Mouse (Mus musculus): Measurements from ENCODE around the gene Pdzd7.
"Not testable (repeated sequence)": the region's sequence is repeated elsewhere in the genome, so short reads cannot be mapped to it uniquely, and the experiment has no call there.

The Pdzd7 gene

DNA sequence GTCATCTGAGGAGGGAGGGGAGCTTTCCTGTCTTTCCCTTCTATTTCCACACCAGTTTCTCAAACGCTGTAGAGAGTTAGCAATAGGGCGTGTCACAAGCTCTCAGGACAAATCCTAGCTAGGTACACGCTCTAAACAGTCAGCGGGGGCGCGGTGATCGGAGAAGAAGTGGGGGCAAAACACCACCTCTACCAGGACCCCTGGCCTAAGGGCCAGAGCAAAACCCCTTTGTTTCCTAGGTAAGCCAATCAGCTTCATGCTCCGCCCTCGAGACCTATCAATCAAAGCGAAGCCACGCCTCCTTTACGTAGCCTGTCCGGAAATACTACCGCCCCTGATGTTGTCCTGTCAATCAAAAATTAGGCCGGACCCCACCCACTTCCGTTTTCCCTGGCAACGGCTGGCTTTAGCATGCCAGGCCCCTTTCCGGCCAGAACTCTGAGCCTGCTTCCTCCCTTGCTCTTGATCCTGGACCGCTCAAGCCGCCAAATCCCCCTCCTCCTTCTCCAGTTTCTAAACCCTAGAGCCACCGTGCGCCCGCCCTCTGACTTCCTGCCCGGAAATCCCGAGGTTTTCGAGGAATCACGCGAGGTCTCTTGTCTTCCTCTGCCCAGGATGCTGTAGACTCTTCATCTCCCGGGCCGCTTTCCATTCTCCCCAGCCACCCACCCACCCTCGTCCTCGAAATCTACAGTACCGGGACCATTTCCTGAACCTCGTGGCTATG is 12.8 kb upstream of the Pdzd7 start:
- peak; percentile 95 for DNase-seq (ENCODE audit: low spot score)

DNA sequence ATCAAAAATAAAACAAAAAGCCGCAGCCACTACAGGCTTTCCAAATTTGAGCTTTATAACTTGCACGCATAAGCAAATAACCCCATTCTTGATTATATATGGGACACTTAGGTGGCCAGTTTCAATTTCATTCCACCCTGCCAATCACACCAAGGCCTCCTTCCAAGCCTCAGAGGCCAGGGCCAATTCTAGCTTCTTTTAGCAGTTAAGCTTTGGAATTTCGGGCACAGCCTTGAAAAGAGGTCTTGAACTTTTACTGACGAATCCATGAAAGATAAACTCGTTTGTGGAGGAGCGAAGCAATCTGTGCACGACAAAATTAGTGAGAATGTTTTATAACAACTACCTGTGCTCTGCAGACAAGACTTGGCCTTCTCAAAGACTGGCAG is 12.2 kb upstream of the Pdzd7 start:
- DNase-seq (ENCODE audit: low spot score): no peak

DNA sequence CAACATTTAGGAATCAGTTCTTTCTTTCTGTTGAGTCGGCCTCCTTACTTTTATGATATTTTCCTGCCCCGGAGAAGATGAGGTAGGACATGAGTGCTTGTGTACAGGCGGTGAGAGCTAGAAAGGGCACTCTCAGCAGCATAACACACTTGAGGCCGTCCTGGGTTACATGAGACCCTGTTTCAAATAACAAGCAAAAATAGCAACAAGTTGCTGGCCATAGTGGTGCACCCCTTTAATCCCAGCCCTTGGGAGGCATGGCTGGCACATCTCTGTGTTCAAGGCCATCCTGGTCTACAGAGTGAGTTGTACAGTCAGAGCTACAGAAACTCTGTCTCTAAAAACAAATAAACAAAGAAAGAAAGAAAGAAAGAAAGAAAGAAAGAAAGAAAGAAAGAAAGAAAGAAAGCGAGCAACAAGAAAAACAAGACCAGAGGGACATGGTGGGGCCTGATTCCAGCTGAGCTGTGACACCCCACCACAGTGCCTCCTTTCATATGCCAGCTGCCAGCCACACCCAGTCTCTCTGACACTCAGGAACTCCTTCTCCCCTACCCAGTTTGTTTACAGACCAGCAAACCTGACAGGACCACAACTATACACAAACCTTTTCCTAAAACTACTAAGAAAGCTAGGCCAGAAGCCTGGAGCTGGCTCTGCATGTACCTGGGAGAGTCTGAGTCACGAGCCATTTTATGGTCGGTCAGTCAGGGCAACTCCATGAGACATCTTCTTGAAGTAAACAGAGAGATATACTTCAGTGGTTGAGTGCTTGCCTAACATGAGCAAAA is 11.6 kb upstream of the Pdzd7 start:
- no peak for DNase-seq (ENCODE audit: low spot score)

DNA sequence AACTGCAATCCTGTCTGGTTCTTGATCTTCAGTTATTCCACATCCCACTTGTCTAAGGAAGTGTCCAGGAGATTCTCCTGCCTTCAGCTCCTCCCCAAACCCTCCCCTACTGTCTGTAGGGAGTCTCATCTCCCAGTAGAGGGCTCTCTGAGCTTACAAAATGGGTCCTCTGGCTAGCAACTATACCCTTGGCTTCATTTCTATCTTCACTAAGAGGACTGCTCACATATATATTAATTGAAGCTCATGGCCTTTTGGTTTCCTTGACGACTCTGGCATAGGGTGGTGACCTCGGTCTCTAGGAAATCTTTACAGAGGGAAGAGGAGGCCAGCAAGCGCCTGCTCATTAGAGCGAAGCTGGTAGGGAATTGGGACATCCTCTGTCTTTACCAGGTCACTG is 10.8 kb upstream of the Pdzd7 start:
- DNase-seq (ENCODE audit: low spot score): peak; percentile 47

DNA sequence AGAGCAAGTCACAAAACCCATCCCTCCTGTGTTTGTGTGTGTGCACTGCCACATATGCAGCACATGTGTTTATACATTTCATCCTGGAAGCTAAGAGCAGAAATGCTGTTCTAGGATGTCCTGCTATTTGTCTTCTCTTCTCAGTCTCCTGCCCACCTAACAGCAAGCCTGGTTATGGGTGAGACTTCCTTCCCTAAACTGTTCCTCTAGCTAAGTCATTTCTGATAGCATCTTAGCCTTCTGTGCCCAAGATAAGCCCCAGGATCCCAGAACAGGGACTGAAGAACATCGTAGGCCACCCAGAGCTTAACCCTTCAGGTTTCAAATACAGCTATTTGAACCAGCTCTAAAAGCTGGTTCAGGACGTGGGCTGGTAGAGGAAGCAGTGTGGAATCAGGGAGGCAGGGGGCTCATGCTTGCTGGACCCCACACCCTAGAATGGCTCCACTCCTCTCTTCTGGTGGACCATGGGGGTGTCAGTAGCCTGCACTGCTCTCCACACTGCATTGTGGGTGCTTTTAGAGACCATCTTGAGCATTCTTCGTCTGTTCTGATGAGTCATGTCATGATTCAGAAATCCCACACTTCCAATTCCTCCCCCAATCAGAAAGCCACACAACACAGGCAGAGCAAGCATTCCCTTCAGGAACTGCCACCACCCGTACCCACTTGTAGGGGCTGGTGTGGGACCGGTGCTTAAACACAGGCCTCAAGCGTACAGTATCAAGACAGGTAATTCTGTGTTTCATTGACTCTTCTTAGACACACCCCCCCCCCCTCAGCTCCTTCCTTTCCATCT is 9.6 kb upstream of the Pdzd7 start:
- DNase-seq (ENCODE audit: low spot score): no peak

DNA sequence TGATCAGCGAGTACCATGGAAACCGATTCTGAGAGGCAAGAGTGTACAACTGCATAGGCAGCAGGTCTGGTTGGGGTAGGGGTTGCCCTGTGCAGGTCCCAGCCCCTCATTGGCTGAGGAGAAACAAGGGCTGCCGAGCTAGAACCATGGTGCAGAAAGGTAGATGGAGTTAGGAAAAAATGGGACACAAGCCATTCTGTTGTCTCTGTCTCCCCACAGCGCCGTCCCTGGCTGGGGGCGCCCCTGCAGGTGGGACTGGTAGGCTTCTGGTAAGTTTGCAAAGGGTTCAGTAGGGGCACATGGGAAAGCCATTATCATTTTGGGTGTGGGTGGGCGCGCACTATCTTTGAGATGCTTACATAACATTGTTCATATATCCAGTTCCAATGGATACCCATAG is 7.9 kb upstream of the Pdzd7 start:
- no peak for DNase-seq (ENCODE audit: low spot score)

DNA sequence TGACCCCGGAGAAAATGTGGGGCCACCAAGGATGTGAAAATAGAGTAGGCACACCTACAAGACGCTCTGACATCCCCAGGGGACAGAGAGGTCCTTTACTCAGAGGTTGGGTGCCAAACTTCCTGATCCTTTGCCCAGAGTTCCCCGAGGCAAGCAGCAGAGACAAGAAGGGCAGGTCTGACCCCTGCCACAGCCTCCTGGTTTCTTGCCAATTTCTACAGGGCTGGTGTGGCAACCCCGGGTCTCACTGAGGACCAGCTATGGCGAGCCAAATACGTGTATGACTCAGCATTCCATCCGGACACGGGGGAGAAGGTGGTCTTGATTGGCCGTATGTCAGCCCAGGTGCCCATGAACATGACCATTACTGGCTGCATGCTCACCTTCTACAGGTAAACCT is 4.0 kb upstream of the Pdzd7 start:
- no peak for DNase-seq (ENCODE audit: low spot score)

DNA sequence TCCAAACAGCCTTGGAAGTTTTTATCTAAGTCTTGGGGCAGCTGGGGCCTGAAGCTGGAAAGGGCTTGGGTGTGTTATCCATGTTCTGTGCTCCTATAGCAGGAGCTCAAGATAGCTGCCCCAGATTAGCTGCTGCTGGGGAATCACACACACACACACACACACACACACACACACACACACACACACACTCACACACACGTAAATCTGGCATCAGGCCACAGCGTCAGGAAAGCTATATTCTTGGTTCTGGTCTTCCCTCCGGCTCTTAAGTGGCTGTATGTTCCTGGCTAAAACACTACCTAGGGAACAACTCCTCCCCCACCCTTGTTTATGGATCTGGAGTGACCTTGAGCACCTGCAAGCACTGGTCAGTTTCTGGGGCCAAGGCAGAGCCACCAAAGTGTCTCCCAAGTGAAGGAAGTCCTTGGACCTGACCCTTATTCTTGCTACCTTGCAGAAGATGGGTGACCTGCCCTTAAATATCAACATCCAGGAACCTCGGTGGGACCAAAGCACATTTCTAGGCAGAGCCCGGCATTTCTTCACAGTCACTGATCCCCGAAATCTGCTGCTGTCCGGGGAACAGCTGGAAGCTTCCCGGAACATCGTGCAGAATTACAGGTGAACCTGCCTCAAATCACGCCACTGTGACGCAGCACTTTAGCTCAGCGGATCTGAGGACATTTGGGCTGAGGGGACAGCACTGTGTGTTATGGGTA is 3.3 kb upstream of the Pdzd7 start:
- no peak for DNase-seq (ENCODE audit: low spot score)

DNA sequence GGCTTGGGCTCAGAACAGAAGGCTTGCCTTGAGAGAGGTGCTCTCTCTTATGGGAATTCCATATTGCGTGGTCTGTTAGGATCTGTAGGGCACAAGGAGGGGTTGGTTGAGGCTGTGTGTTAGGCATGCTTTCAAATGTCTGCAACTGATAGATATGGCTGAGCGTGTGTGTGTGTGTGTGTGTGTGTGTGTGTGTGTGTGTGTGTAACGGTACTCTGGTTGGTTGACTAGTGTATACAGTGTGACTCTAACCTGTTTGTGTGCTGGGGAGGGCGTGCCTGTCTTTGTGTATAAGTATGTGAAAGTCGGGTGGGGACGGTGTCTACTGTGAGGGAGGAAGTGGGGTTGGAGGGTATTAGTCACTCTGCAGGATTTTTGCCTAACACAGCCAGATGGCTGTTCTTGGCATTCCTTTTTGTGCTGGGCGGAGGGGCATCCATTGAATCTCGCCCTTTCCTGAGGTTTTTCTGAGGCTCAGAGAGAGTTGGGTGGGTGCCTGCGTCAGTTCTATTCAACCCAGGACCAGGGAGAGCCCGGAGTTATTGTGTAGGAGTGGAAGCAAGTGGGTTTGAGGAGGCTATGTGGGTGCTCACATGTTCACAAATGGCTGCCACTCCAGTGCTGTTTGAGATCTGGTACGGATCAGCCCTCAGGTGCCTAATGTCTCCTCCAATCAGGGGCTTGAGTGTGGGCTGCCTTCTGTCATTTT is 2.6 kb upstream of the Pdzd7 start:
- peak; percentile 62 for DNase-seq (ENCODE audit: low spot score)

DNA sequence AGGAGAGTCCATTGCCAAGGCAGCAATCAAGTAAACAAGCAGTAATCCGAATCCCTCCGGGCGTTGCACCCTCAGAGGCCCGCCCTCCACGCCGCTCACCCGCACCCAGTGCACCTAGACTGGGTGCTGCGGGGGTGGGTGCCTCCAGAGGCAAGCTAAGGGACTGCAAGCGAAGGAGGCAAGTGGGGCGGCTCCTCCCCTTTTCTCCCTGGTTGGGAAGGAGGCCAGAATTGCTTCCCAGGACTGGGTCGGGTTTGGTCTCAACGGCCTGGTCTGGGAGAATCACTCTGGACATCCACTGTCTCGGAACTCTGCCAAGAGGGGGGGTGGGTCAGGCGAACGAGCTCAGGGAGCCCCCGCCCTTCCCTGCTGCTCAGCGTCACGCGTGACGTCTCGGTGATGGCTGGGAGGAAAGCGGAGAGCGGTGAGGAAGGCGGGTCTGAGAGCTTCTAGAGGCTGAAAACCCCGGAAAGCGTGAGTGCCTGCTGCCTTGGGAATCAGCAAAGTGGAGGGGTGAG is 2.0 kb upstream of the Pdzd7 start, which contains the start of gene Sfxn3:
Gene Sfxn3 (plus strand): TSS at position 87 of the 518 bp plus-strand sequence.
- DNase-seq (ENCODE audit: low spot score): peak; percentile 98

DNA sequence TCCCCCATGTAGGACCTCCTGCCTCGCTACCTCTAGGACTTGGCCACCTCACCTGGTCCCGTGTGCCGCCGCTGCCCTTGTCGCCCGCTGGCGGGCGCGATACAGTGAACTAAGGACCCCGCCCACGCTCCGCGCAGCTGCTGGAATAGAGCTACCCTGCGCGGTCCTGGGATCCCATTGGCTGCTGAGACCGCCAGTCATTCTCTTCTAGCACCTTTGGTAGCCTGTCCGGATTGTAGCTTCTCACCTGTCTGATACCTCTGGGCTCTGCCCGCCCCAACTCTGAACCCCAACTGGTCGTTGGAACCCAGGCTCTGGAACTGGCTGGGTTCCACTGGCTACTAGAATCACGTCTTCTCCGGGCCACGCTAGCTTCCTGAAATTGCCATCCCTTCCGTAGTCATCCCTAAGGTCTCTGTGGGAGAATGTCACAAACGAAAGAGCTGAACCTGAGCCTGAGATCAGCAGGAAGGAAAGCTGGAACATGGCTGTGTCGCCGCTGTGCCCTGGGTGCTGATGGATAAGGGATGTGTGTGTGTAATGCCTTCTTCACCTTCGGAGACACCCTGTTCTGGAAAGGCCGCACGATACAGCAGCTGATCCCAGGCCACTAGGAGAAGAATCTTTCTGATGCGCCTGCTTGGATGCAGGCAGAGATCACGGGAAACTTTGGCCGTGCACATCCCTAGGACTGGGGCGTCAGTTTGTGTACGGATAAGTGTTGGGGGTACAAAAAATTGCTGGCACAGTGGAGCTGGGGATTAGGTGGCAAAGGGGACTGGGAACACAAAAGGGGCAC is 1.2 kb upstream of the Pdzd7 start:
- DNase-seq (ENCODE audit: low spot score): peak; percentile 88

DNA sequence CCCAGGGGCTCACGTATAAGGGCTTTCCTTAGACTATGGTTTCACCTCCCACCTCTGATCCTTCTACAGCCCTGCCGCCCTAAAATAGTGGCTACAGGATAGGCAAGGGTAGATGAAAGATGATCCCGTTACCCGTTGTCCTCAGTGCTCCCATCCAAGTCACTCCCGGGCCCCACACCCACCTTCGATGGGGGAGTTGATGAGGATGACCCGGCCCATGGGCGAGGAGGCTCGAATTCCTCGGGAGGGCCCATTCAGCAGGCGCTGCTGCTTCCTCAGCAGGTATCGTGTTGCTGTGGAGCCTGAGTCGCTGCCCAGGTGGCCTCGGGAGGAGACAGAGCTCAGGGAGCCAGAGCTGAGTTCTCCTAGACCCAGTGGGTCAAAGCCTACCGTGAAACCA is 281 bp downstream of the Pdzd7 start:
- peak; percentile 41 for DNase-seq (ENCODE audit: low spot score)

DNA sequence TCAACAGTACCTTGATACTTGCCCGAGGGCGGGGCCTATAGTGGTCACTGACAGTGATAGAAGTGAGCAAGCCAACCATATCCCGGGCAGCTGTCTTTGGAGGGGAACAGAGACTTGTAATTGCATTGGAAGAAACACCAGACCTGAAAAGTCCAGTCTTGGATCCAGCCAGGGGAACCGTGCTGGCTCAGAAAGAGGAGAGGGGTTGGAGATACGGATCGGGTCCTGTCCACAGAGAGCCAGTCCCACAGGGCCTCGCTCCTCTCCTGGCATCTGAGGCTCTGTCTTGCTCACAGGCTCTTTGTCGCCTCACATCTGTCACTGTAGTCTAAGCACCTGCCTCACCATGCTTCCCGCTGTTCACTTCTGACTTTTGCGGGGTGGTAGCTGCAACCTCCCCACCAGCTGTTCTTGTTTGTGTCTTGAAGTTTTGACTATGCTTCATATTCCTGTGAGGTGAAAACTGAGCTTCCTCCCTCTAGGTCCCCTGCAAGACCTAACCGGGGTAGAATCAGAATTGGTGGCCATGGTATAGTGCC is 1.1 kb downstream of the Pdzd7 start:
- peak; percentile 45 for DNase-seq (ENCODE audit: low spot score)

DNA sequence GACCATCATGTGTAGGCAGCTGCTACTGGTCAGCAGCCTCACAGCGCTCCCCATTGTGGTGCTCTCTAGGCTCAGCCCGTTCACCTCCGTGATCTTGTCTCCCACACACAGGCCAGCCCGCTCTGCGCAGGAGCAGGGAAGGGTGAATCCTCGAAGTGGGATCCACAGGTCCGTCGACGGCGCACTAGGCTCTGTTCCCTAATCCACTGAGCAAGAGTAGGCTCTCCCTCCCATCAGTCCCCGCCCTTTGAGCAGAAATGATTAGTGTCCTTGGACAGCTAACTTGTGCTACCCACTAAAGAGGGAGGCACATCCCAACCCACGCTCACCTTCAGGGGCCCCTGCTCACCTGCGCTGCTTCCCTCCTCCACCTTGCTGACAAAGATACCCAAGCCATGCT is 5.3 kb downstream of the Pdzd7 start:
- DNase-seq (ENCODE audit: low spot score): peak; percentile 56

DNA sequence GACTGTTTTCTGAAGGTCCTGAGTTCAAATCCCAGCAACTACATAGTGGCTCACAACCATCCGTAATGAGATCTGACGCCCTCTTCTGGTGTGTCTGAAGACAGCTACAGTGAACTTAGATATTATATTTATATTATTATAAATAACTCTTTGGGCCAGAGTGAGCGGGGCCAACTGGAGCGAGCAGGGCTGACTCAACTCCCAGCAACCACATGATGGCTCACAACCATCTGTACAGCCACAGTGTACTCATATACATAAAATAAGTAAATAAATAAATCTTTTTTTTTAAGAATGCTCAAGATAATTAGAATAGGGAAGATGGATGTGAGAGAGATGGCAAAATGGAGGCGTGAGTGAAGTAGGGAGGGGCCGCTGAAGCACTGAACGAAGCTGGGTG is 7.3 kb downstream of the Pdzd7 start:
- DNase-seq (ENCODE audit: low spot score): not testable (repeated sequence)

DNA sequence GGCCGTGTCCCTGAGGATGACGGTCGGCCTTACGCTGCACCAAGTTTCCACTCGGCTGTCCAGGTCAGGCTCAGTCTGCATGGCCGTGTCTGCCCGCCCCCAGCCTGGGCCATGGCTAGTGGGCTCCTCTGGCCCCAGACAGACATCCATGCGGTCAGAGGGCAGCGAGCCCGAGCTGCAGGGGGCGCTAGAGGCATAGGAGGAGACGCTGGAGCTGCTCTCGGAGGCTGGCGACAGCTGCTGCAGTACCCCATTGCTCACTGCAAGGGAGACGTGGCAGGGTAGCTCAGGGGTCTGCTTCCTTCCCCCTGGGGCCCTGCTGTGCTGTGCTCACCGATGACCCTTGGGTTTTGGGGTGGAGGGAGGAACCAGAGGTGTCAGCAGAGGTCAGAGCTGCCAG is 8.7 kb downstream of the Pdzd7 start:
- peak; percentile 87 for DNase-seq (ENCODE audit: low spot score)

DNA sequence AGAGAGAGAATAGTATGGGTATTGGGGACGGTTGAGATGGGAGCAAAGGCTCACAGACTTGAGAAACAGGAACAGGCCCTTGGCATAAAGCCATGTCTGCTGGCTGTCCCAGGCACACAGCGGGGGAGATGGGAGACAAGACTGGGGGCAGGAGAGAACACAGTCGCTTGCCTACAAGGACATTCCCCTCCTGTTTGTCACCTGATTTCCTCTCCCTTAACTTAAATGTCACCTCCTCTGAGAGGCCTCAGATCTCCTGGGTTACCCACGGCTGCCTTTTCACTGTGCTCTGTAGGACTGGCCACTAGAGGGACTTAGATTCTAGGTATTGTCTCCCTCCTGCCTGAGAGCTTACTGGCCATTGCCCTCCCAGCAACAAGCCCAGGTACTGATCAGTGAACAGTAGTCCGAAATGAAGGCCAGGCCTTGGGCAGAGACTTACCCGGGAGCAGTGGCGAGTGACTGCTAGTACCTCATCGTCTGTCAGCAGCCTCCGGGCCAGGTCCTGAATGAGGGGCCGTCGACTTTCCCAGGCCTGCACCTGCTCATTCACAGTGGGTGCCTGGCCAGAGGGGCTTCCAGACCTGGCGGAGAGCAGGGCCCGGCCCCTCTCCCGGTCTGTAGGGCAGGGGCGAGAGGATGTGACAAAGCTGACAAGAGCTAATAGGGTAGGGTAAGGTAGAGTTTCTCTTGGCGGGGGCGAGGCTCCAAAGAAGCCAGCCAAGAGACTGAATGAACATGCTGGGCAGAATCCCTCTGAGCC is 12.8 kb downstream of the Pdzd7 start:
- DNase-seq (ENCODE audit: low spot score): peak; percentile 74

DNA sequence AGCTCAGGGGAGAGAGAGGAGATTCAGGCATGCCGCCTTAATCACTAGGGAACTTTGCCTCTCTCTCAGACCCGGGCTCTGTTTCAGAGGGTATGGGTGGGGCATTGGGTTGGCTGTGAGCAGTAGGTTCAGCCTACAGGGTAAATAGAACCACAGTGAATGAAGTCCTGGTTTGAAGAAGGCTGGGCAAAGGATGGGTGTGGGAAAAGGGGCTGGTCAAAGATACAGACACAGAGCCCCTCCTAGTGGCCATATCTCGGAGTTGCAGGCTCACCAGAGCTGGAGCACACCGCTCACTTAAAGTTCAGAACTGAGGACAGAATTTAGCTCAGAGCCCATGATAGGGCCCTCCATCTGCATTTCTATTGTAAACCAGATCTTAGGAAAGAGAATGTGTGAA is 13.7 kb downstream of the Pdzd7 start:
- DNase-seq (ENCODE audit: low spot score): peak; percentile 87
